Mouse (Mus musculus): ENCODE measurements around the gene Birc5. TPM values are rescaled to one million over a fixed set of nuclear protein-coding genes. Genes with fewer than 3 reads are reported as not detected.
A peak's percentile ranks its signal among the peaks of the same experiment; 100 is the strongest.

Gene Birc5
- polyA plus RNA-seq, 1 experiment: 60.7 TPM

DNA sequence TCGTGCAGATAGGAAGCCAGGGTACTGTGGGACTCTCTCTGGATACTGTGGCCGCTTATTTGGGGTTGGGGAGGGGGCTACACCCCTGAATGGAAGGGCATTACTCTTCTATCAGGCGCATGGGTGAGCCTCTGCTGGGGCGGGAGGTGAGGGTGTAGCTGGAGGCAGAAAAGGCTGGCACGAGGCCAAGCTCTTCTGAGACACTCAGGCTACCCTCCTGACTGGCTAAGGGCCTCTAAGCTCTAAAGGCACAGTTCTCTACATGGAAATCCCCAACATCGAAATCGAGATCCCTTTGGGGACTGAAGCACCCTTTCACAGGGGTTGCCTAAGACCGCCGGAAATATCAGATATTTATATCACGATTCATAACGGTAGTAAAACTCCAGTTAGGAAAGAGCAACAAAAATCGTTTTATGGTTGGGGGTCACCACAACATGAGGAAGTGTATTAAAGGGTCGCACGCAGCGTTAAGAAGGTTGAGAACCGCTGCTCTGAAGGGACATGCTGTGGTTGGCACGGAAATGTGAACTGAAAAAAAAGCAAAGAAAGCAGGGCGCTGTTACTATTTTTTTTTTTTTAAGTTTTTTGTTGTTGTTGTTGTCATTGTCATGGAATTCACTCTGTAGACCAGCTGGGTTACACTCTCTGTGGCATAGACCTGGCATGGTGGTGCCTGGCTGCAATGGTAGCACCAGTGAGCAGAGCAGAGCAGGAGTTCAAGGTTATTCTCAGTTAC, 20.7 kb upstream of the Birc5 start:
- Histone ChIP-seq H3K79me2 (ENCODE audit: control insufficient read depth, insufficient read depth) (peaks cover 7% of the 10 kb centered on the region), H3K27me3 (ENCODE audit: control insufficient read depth, insufficient read depth, insufficient read length) (no peaks in the 10 kb centered on the region), H3K4me3 (peak overlapping the region; percentile 45), H3K4me2 (ENCODE audit: low read depth) (peak overlapping the region; percentile 94), H3ac (ENCODE audit: control insufficient read depth, insufficient read length) (no peak overlapping the region), H3K36me3 (ENCODE audit: control insufficient read depth, insufficient read depth) (no peaks in the 10 kb centered on the region)
- TF ChIP-seq POLR2AphosphoS2 (IDR thresholded peaks at IDR 0.05; ENCODE audit: insufficient read length, low read depth) (no peak), REST (IDR thresholded peaks at IDR 0.05; ENCODE audit: insufficient read depth, insufficient read length) (no peak), MYOD1 (IDR thresholded peaks at IDR 0.05; ENCODE audit: control insufficient read depth in 1 of 3, insufficient read length in 2 of 3, low read depth in 2 of 3) (no peak), TCF3 (IDR thresholded peaks at IDR 0.05; ENCODE audit: insufficient read length, low read depth) (no peak), CEBPB (IDR thresholded peaks at IDR 0.05; ENCODE audit: insufficient read depth, poor library complexity, severe bottlenecking) (0 out of 2 replicates have a peak, but pooled peaks have one; percentile 22), MAX (IDR thresholded peaks at IDR 0.05; ENCODE audit: low read depth) (no peak), E2F4 (IDR thresholded peaks at IDR 0.05; ENCODE audit: insufficient read depth) (no peak)

GRCm38 (mm10) chr11:117828888-117829604, 20.0 kb upstream of the Birc5 start:
- TF ChIP-seq MYOD1 (IDR thresholded peaks at IDR 0.05; ENCODE audit: control insufficient read depth in 1 of 3, insufficient read length in 2 of 3, low read depth in 2 of 3): peak in 2 of 3 experiments; percentile 80 to 85
- TF ChIP-seq MYOG (IDR thresholded peaks at IDR 0.05; ENCODE audit: control insufficient read depth in 1 of 3, insufficient read depth in 1 of 3, insufficient read length in 2 of 3, low read depth in 2 of 3): peak; percentile 46 to 88 (median 51)
- TF ChIP-seq CEBPB (IDR thresholded peaks at IDR 0.05; ENCODE audit: insufficient read depth, poor library complexity, severe bottlenecking): no peak
- TF ChIP-seq POLR2A (IDR thresholded peaks at IDR 0.05; ENCODE audit: insufficient read length, low read depth): peak; percentile 33
- H3K27me3 ChIP-seq (ENCODE audit: control insufficient read depth, insufficient read depth, insufficient read length): no peaks in the 10 kb centered on the region
- H3K4me2 ChIP-seq (ENCODE audit: low read depth): peak overlapping the region; percentile 94
- peaks cover 7% of the 10 kb centered on the region for H3K79me2 ChIP-seq (ENCODE audit: control insufficient read depth, insufficient read depth)
- no peaks in the 10 kb centered on the region for H3K36me3 ChIP-seq (ENCODE audit: control insufficient read depth, insufficient read depth)
- no peak overlapping the region for H3ac ChIP-seq (ENCODE audit: control insufficient read depth, insufficient read length)
- H3K4me3 ChIP-seq: no peak overlapping the region

- H3K4me3 ChIP-seq: no peak overlapping the region
- no peak overlapping the region for H3ac ChIP-seq (ENCODE audit: control insufficient read depth, insufficient read length)
- H3K79me2 ChIP-seq (ENCODE audit: control insufficient read depth, insufficient read depth): peaks cover 7% of the 10 kb centered on the region
- no peaks in the 10 kb centered on the region for H3K36me3 ChIP-seq (ENCODE audit: control insufficient read depth, insufficient read depth)
- H3K4me2 ChIP-seq (ENCODE audit: low read depth): peak overlapping the region; percentile 26
- TF ChIP-seq MYOD1 (IDR thresholded peaks at IDR 0.05; ENCODE audit: control insufficient read depth in 1 of 3, insufficient read length in 2 of 3, low read depth in 2 of 3) (no peak), TCF3 (IDR thresholded peaks at IDR 0.05; ENCODE audit: insufficient read length, low read depth) (no peak), POLR2AphosphoS2 (IDR thresholded peaks at IDR 0.05; ENCODE audit: insufficient read length, low read depth) (no peak), SRF (IDR thresholded peaks at IDR 0.05; ENCODE audit: control insufficient read depth, insufficient read length, low read depth) (no peak), REST (IDR thresholded peaks at IDR 0.05; ENCODE audit: insufficient read depth, insufficient read length) (no peak), E2F4 (IDR thresholded peaks at IDR 0.05; ENCODE audit: insufficient read depth) (no peak), MAX (IDR thresholded peaks at IDR 0.05; ENCODE audit: low read depth) (no peak), POLR2A (IDR thresholded peaks at IDR 0.05; ENCODE audit: insufficient read length, low read depth) (no peak), MYOG (IDR thresholded peaks at IDR 0.05; ENCODE audit: control insufficient read depth in 1 of 3, insufficient read depth in 1 of 3, insufficient read length in 2 of 3, low read depth in 2 of 3) (no peak), CEBPB (IDR thresholded peaks at IDR 0.05; ENCODE audit: insufficient read depth, poor library complexity, severe bottlenecking) (no peak), TCF12 (IDR thresholded peaks at IDR 0.05; ENCODE audit: insufficient read depth, poor library complexity, severe bottlenecking) (no peak), USF1 (IDR thresholded peaks at IDR 0.05; ENCODE audit: low read depth) (no peak)
- no peaks in the 10 kb centered on the region for H3K27me3 ChIP-seq (ENCODE audit: control insufficient read depth, insufficient read depth, insufficient read length)
Observed at GRCm38 (mm10) chr11:117829671-117830215, 19.3 kb upstream of the Birc5 start.

GRCm38 (mm10) chr11:117830401-117830800, 18.6 kb upstream of the Birc5 start:
- Histone ChIP-seq H3K4me3 (no peak overlapping the region), H3K79me2 (ENCODE audit: control insufficient read depth, insufficient read depth) (peaks cover under 1% of the 10 kb centered on the region), H3K27me3 (ENCODE audit: control insufficient read depth, insufficient read depth, insufficient read length) (no peaks in the 10 kb centered on the region), H3K36me3 (ENCODE audit: control insufficient read depth, insufficient read depth) (no peaks in the 10 kb centered on the region), H3ac (ENCODE audit: control insufficient read depth, insufficient read length) (no peak overlapping the region), H3K4me2 (ENCODE audit: low read depth) (no peak overlapping the region)
- TF ChIP-seq TCF12 (IDR thresholded peaks at IDR 0.05; ENCODE audit: insufficient read depth, poor library complexity, severe bottlenecking) (no peak), MYOG (IDR thresholded peaks at IDR 0.05; ENCODE audit: control insufficient read depth in 1 of 3, insufficient read depth in 1 of 3, insufficient read length in 2 of 3, low read depth in 2 of 3) (no peak), MYOD1 (IDR thresholded peaks at IDR 0.05; ENCODE audit: control insufficient read depth in 1 of 3, insufficient read length in 2 of 3, low read depth in 2 of 3) (no peak)
